Mouse (Mus musculus) hindbrain, embryonic 13.5 days (tissue): ENCODE measurements around the gene Ssbp3. TPM values are rescaled to one million over a fixed set of nuclear protein-coding genes. Genes with fewer than 3 reads are reported as not detected.

Source experiments
- ATAC-seq: fragments of 200-750 bp; cut with Nextera tagmentation; 2 replicates; pipeline ENCODE4 v1.8.0; 2017; ENCODE audit warnings: moderate TSS enrichment; ENCODE audit not compliant: low FRiP score
- H3K27ac ChIP-seq: fragments of 300-500 bp; sonication (generic); 2 replicates; pipeline ENCODE4 v1.5.1; 2015; ENCODE audit warnings: inconsistent platforms, mild to moderate bottlenecking, moderate library complexity
- H3K27me3 ChIP-seq: fragments of 300-500 bp; sonication (generic); 2 replicates; pipeline ENCODE4 v1.6.1; 2015; ENCODE audit warnings: mild to moderate bottlenecking, inconsistent platforms
- H3K36me3 ChIP-seq: fragments of 300-500 bp; sonication (generic); 2 replicates; pipeline ENCODE4 v1.6.1; 2015; ENCODE audit warnings: mild to moderate bottlenecking, inconsistent platforms
- H3K4me1 ChIP-seq: fragments of 300-500 bp; sonication (generic); replicated peaks from 2 replicates; pipeline ENCODE4 v1.6.1; 2015; ENCODE audit warnings: inconsistent platforms
- H3K4me2 ChIP-seq: fragments of 300-500 bp; sonication (generic); 2 replicates; pipeline ENCODE4 v1.6.1; 2015; ENCODE audit warnings: inconsistent platforms, mild to moderate bottlenecking, moderate library complexity
- H3K4me3 ChIP-seq: fragments of 300-500 bp; sonication (generic); 2 replicates; pipeline ENCODE4 v1.5.1; 2015; ENCODE audit warnings: mild to moderate bottlenecking, inconsistent platforms
- H3K9ac ChIP-seq: fragments of 300-500 bp; sonication (generic); 2 replicates; pipeline ENCODE4 v1.6.1; 2015; ENCODE audit warnings: mild to moderate bottlenecking, inconsistent platforms
- H3K9me3 ChIP-seq: fragments of 300-500 bp; sonication (generic); 2 replicates; pipeline ENCODE4 v1.6.1; 2016; ENCODE audit warnings: inconsistent platforms
- WGBS: fragments of 180-500 bp; shearing (Covaris S2); methylation state at CpG from one replicate; pipeline ENCODE4 v1.1.7; 2015; 5-methylcytosine and 5-hydroxymethylcytosine counted together
- polyA plus RNA-seq: library from polyadenylated mRNA; unstranded; fragments of >200 nt; fragmentation: Nextera tagmentation; extraction: Ambion mirVana; gene quantifications from 2 replicates; pipeline ENCODE4 v1.2.1, GENCODE M21; 2015

Ssbp3 gene
- polyA plus RNA-seq, 1 experiment from 2014 or later = 179 TPM

GRCm38 (mm10) chr4:106953760-106954159 is 43.3 kb downstream of the Ssbp3 start:
- H3K27me3 ChIP-seq = no peaks in the 10 kb centered on the region
- H3K4me1 ChIP-seq = peaks cover 93% of the 10 kb centered on the region
- peak overlapping the region; percentile 30; the same call in 1 of the 2 replicates for H3K9ac ChIP-seq
- H3K4me3 ChIP-seq = no peak overlapping the region
- WGBS = 76% methylated on average over 5 of the region's 5 CpGs
- no peak overlapping the region for H3K4me2 ChIP-seq
- no peaks in the 10 kb centered on the region for H3K9me3 ChIP-seq
- H3K36me3 ChIP-seq = peaks cover 4% of the 10 kb centered on the region; the same call in 1 of the 2 replicates
- peak overlapping the region; percentile 36 for H3K27ac ChIP-seq
- ATAC-seq = no peak

- H3K27me3 ChIP-seq = no peaks in the 10 kb centered on the region
- H3K27ac ChIP-seq = peak overlapping the region; percentile 82
- H3K9ac ChIP-seq = peak overlapping the region; percentile 35; the same call in 1 of the 2 replicates
- 36% methylated on average over 19 of the region's 19 CpGs for WGBS
- peaks cover 92% of the 10 kb centered on the region for H3K4me1 ChIP-seq
- H3K36me3 ChIP-seq = peaks cover 4% of the 10 kb centered on the region; the same call in 1 of the 2 replicates
- no peaks in the 10 kb centered on the region for H3K9me3 ChIP-seq
- peak; percentile 39 for ATAC-seq
- no peak overlapping the region for H3K4me3 ChIP-seq
- H3K4me2 ChIP-seq = peak overlapping the region; percentile 26; the same call in 1 of the 2 replicates
Measured at GRCm38 (mm10) chr4:106955729-106956712, 45.5 kb downstream of the Ssbp3 start.

- no peak for ATAC-seq
- H3K27ac ChIP-seq = no peak overlapping the region
Measured at GRCm38 (mm10) chr4:106958117-106958516, 47.6 kb downstream of the Ssbp3 start.

GRCm38 (mm10) chr4:106958561-106958960 is 48.1 kb downstream of the Ssbp3 start:
- Histone ChIP-seq H3K27ac (no peak overlapping the region), H3K27me3 (no peaks in the 10 kb centered on the region), H3K36me3 (peaks cover 4% of the 10 kb centered on the region; the same call in 1 of the 2 replicates), H3K9ac (no peak overlapping the region), H3K4me1 (peaks cover 96% of the 10 kb centered on the region), H3K9me3 (no peaks in the 10 kb centered on the region), H3K4me3 (no peak overlapping the region), H3K4me2 (no peak overlapping the region)
- no peak for ATAC-seq
- WGBS = 89% methylated on average over 3 of the region's 3 CpGs

More at GRCm38 (mm10) chr4:106958117-106958516, 47.6 kb downstream of the Ssbp3 start:
- Histone ChIP-seq H3K4me3 (no peak overlapping the region), H3K9ac (no peak overlapping the region), H3K36me3 (peaks cover 4% of the 10 kb centered on the region; the same call in 1 of the 2 replicates), H3K9me3 (no peaks in the 10 kb centered on the region), H3K27me3 (no peaks in the 10 kb centered on the region), H3K4me2 (no peak overlapping the region), H3K4me1 (peaks cover 96% of the 10 kb centered on the region)
- 92% methylated on average over 2 of the region's 2 CpGs for WGBS

GRCm38 (mm10) chr4:106959506-106960302 is 49.2 kb downstream of the Ssbp3 start:
- Histone ChIP-seq H3K27me3 (no peaks in the 10 kb centered on the region), H3K9ac (no peak overlapping the region), H3K4me1 (peaks cover 96% of the 10 kb centered on the region), H3K9me3 (no peaks in the 10 kb centered on the region), H3K36me3 (no peaks in the 10 kb centered on the region), H3K4me2 (no peak overlapping the region), H3K4me3 (no peak overlapping the region), H3K27ac (peak overlapping the region; percentile 72)
- no peak for ATAC-seq
- 62% methylated on average over 12 of the region's 12 CpGs for WGBS

GRCm38 (mm10) chr4:106960476-106960875 is 50.0 kb downstream of the Ssbp3 start:
- Histone ChIP-seq H3K36me3 (peaks cover 4% of the 10 kb centered on the region; the same call in 1 of the 2 replicates), H3K9me3 (no peaks in the 10 kb centered on the region), H3K4me1 (peaks cover 96% of the 10 kb centered on the region), H3K4me3 (no peak overlapping the region), H3K4me2 (no peak overlapping the region), H3K27ac (peak overlapping the region; percentile 72), H3K9ac (no peak overlapping the region), H3K27me3 (no peaks in the 10 kb centered on the region)
- no peak for ATAC-seq
- 88% methylated on average over 2 of the region's 2 CpGs for WGBS

- no peak for ATAC-seq
- no peaks in the 10 kb centered on the region for H3K9me3 ChIP-seq
- H3K4me3 ChIP-seq = no peak overlapping the region
- no peak overlapping the region for H3K27ac ChIP-seq
- peaks cover 7% of the 10 kb centered on the region; the same call in 1 of the 2 replicates for H3K36me3 ChIP-seq
- H3K9ac ChIP-seq = no peak overlapping the region
- H3K27me3 ChIP-seq = no peaks in the 10 kb centered on the region
- no peak overlapping the region for H3K4me2 ChIP-seq
- WGBS = 100% methylated on average over 1 of the region's 1 CpGs
- peaks cover 94% of the 10 kb centered on the region for H3K4me1 ChIP-seq
Measured at GRCm38 (mm10) chr4:106961321-106961720, 50.8 kb downstream of the Ssbp3 start.

- no peak overlapping the region for H3K4me2 ChIP-seq
- H3K36me3 ChIP-seq = peaks cover 7% of the 10 kb centered on the region; the same call in 1 of the 2 replicates
- peaks cover 87% of the 10 kb centered on the region for H3K4me1 ChIP-seq
- ATAC-seq = no peak
- H3K27me3 ChIP-seq = no peaks in the 10 kb centered on the region
- 59% methylated on average over 9 of the region's 9 CpGs for WGBS
- no peaks in the 10 kb centered on the region for H3K9me3 ChIP-seq
- H3K27ac ChIP-seq = peak overlapping the region; percentile 10; the same call in 1 of the 2 replicates
- no peak overlapping the region for H3K4me3 ChIP-seq
- H3K9ac ChIP-seq = no peak overlapping the region
Measured at GRCm38 (mm10) chr4:106964356-106964755, 53.9 kb downstream of the Ssbp3 start.

- ATAC-seq = no peak
- Histone ChIP-seq H3K36me3 (peaks cover 7% of the 10 kb centered on the region; the same call in 1 of the 2 replicates), H3K27me3 (no peaks in the 10 kb centered on the region), H3K4me3 (no peak overlapping the region), H3K4me2 (no peak overlapping the region), H3K9ac (no peak overlapping the region), H3K9me3 (no peaks in the 10 kb centered on the region), H3K27ac (no peak overlapping the region; the same call in 1 of the 2 replicates), H3K4me1 (peaks cover 85% of the 10 kb centered on the region)
- WGBS = 82% methylated on average over 10 of the region's 10 CpGs
Measured at GRCm38 (mm10) chr4:106964996-106965395, 54.5 kb downstream of the Ssbp3 start.

GRCm38 (mm10) chr4:106966443-106966842 is 55.9 kb downstream of the Ssbp3 start:
- H3K9me3 ChIP-seq = no peaks in the 10 kb centered on the region
- no peak for ATAC-seq
- no peak overlapping the region for H3K9ac ChIP-seq
- H3K4me3 ChIP-seq = no peak overlapping the region
- peaks cover 7% of the 10 kb centered on the region; the same call in 1 of the 2 replicates for H3K36me3 ChIP-seq
- no peaks in the 10 kb centered on the region for H3K27me3 ChIP-seq
- H3K4me1 ChIP-seq = peaks cover 86% of the 10 kb centered on the region
- H3K4me2 ChIP-seq = no peak overlapping the region
- H3K27ac ChIP-seq = no peak overlapping the region
- 72% methylated on average over 3 of the region's 3 CpGs for WGBS

GRCm38 (mm10) chr4:106968910-106969309 is 58.4 kb downstream of the Ssbp3 start:
- no peak for ATAC-seq
- peaks cover 86% of the 10 kb centered on the region for H3K4me1 ChIP-seq
- H3K9me3 ChIP-seq = no peaks in the 10 kb centered on the region
- H3K27ac ChIP-seq = peak overlapping the region; percentile 67
- no peak overlapping the region for H3K9ac ChIP-seq
- WGBS = 72% methylated on average over 8 of the region's 8 CpGs
- H3K4me3 ChIP-seq = no peak overlapping the region
- no peak overlapping the region for H3K4me2 ChIP-seq
- no peaks in the 10 kb centered on the region for H3K27me3 ChIP-seq
- peaks cover 7% of the 10 kb centered on the region; the same call in 1 of the 2 replicates for H3K36me3 ChIP-seq

GRCm38 (mm10) chr4:106970786-106971185 is 60.3 kb downstream of the Ssbp3 start:
- Histone ChIP-seq H3K4me3 (no peak overlapping the region), H3K36me3 (no peaks in the 10 kb centered on the region), H3K27ac (0 out of 2 replicates have a peak overlapping the region, but pooled peaks have one; percentile 23), H3K27me3 (no peaks in the 10 kb centered on the region), H3K9ac (no peak overlapping the region), H3K9me3 (no peaks in the 10 kb centered on the region), H3K4me2 (no peak overlapping the region), H3K4me1 (peaks cover 86% of the 10 kb centered on the region)
- no peak for ATAC-seq
- 91% methylated on average over 7 of the region's 7 CpGs for WGBS
